ENCODE assay signal across 7 mouse cellular contexts in genomic region chr13:111979428-111980204, GRCm38 (mm10).
DNase-seq lines count a peak whose midpoint lies in the region; ATAC-seq lines count a peak whose summit lies in the region.

No protein-coding gene starts in this region.

- WGBS in neural tube, embryonic 14.5 days: 35% methylated on average over 17 of the region's 17 CpGs
- WGBS in embryonic facial prominence, embryonic 10.5 days: 35% methylated on average over 17 of the region's 17 CpGs
- WGBS in hindbrain, embryonic 16.5 days: 32% methylated on average over 17 of the region's 17 CpGs
- WGBS in neural tube, embryonic 15.5 days: 39% methylated on average over 17 of the region's 17 CpGs

- H3K4me3 ChIP-seq in neural tube, embryonic 14.5 days (ENCODE audit: low read depth, low read length): no peak overlapping the region
- H3K4me3 ChIP-seq in embryonic facial prominence, embryonic 10.5 days: peak overlapping the region; percentile 21; the same call in 1 of the 2 replicates
- no peak overlapping the region for H3K4me3 ChIP-seq in hindbrain, embryonic 16.5 days (ENCODE audit: low read length)
- no peak overlapping the region for H3K4me3 ChIP-seq in neural tube, embryonic 15.5 days (replicated peaks)

- no peaks in the 10 kb centered on the region for H3K36me3 ChIP-seq in neural tube, embryonic 14.5 days (ENCODE audit: control insufficient read depth, insufficient read depth, low read length)
- no peaks in the 10 kb centered on the region for H3K36me3 ChIP-seq in embryonic facial prominence, embryonic 10.5 days (replicated peaks)
- H3K36me3 ChIP-seq in hindbrain, embryonic 16.5 days (ENCODE audit: control insufficient read depth, insufficient read depth, low read length): no peaks in the 10 kb centered on the region
- H3K36me3 ChIP-seq in neural tube, embryonic 15.5 days: no peaks in the 10 kb centered on the region

- ATAC-seq in neural tube, embryonic 14.5 days (ENCODE audit: low read depth): peak; percentile 42; the same call in 1 of the 2 replicates
- 0 out of 2 replicates have a peak, but pooled peaks have one; percentile 46 for ATAC-seq in hindbrain, embryonic 16.5 days
- ATAC-seq in neural tube, embryonic 15.5 days (ENCODE audit: low FRiP score): no peak

- H3K4me1 ChIP-seq in neural tube, embryonic 14.5 days (ENCODE audit: control insufficient read depth, insufficient read depth, low read length): peaks cover 10% of the 10 kb centered on the region; the same call in 1 of the 2 replicates
- H3K4me1 ChIP-seq in embryonic facial prominence, embryonic 10.5 days: peaks cover 43% of the 10 kb centered on the region
- peaks cover 17% of the 10 kb centered on the region for H3K4me1 ChIP-seq in hindbrain, embryonic 16.5 days (ENCODE audit: control insufficient read depth, insufficient read depth, low read depth, low read length)
- peaks cover 23% of the 10 kb centered on the region for H3K4me1 ChIP-seq in neural tube, embryonic 15.5 days

- no peaks in the 10 kb centered on the region for H3K9me3 ChIP-seq in neural tube, embryonic 14.5 days (ENCODE audit: control insufficient read depth, low read length)
- no peaks in the 10 kb centered on the region for H3K9me3 ChIP-seq in embryonic facial prominence, embryonic 10.5 days
- no peaks in the 10 kb centered on the region for H3K9me3 ChIP-seq in hindbrain, embryonic 16.5 days (ENCODE audit: control insufficient read depth, low read length)
- no peaks in the 10 kb centered on the region for H3K9me3 ChIP-seq in neural tube, embryonic 15.5 days (replicated peaks)

- H3K9ac ChIP-seq in neural tube, embryonic 14.5 days (replicated peaks; ENCODE audit: low read depth, low read length): no peak overlapping the region
- H3K9ac ChIP-seq in hindbrain, embryonic 16.5 days (ENCODE audit: low read depth, low read length): no peak overlapping the region
- no peak overlapping the region for H3K9ac ChIP-seq in neural tube, embryonic 15.5 days (replicated peaks)

- H3K27ac ChIP-seq in neural tube, embryonic 14.5 days (ENCODE audit: low read depth, low read length): no peak overlapping the region
- H3K27ac ChIP-seq in embryonic facial prominence, embryonic 10.5 days (replicated peaks): peak overlapping the region; percentile 63
- H3K27ac ChIP-seq in hindbrain, embryonic 16.5 days (ENCODE audit: low read depth, low read length): no peak overlapping the region
- peak overlapping the region; percentile 49 for H3K27ac ChIP-seq in neural tube, embryonic 15.5 days (replicated peaks)

- H3K27me3 ChIP-seq in neural tube, embryonic 14.5 days (ENCODE audit: control insufficient read depth, insufficient read depth, low read length): no peaks in the 10 kb centered on the region
- no peaks in the 10 kb centered on the region for H3K27me3 ChIP-seq in embryonic facial prominence, embryonic 10.5 days (replicated peaks; ENCODE audit: low read depth, poor library complexity, severe bottlenecking)
- H3K27me3 ChIP-seq in hindbrain, embryonic 16.5 days (replicated peaks; ENCODE audit: control insufficient read depth, insufficient read depth, low read length): no peaks in the 10 kb centered on the region
- no peaks in the 10 kb centered on the region for H3K27me3 ChIP-seq in neural tube, embryonic 15.5 days (replicated peaks)

- DNase-seq in neural tube, embryonic 10.5 days (ENCODE audit: extremely low spot score, low spot score): no peak
- peak; percentile 40 for DNase-seq in embryonic facial prominence, embryonic 10.5 days (ENCODE audit: low spot score)
- no peak for DNase-seq in urinary bladder, postnatal 4 days (ENCODE audit: low spot score in 2 of 2)
- no peak for DNase-seq in right cerebral cortex, postnatal 4 days

- no peak overlapping the region for H3K4me2 ChIP-seq in neural tube, embryonic 14.5 days (ENCODE audit: low read depth, low read length)
- H3K4me2 ChIP-seq in hindbrain, embryonic 16.5 days (ENCODE audit: low read length): no peak overlapping the region
- peak overlapping the region; percentile 19; the same call in 1 of the 2 replicates for H3K4me2 ChIP-seq in neural tube, embryonic 15.5 days

Comparison
In these comparisons a context has a peak if more than half of its experiments do, and no peak if none do; other contexts are left out.
1. H3K27ac ChIP-seq: peak in embryonic facial prominence, embryonic 10.5 days (single experiment) and neural tube, embryonic 15.5 days (single experiment); none in neural tube, embryonic 14.5 days (single experiment) and hindbrain, embryonic 16.5 days (single experiment).